Mouse (Mus musculus) adrenal gland, adult (tissue): Measurements from ENCODE around the gene Spaca6.
"Not testable (repeated sequence)": the region's sequence is repeated elsewhere in the genome, so short reads cannot be mapped to it uniquely, and the experiment has no call there.

Source experiments
- DNase-seq, 2 experiments: peaks; one replicate each; pipeline ENCODE4 v3.0.0; 2022 to 2023; ENCODE audit warnings: low spot score in 1 of 2; ENCODE audit not compliant: inconsistent age in 2 of 2

Gene Spaca6

DNA sequence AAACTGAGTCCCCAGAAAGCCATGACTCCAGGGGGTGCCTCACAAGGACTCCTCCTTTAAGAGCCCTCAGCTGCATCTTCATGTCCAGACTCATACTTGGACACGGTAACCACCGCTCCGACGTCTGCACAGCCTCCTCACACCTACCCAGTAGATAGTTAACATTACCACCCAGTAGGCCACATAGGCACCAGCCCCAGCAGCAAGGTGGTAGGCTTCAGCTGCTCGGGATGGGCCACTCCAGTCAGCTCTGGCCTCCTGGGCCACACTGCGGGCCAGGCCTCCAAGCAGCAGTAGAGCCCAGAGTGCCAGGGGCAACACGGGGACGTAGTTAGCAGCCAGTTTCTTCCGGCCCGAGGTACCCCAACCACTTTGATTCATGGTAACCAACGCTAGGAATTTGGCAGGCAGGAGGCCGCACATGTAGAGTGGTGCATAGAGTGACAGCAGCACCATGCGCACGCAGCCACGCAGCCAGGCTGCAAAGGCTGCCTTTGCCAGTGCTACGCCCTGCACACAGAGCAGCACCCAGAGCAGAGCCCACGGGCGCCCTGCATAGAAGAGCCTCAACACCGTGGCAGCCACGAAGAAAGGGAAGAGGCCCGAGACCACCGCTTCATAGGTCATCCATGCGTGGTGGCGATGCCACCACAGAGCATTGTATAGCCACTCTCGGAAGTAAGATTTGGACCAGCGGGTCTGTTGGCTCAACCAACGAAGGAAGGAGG is 16.7 kb downstream of the Spaca6 start:
- no peak for DNase-seq

DNA sequence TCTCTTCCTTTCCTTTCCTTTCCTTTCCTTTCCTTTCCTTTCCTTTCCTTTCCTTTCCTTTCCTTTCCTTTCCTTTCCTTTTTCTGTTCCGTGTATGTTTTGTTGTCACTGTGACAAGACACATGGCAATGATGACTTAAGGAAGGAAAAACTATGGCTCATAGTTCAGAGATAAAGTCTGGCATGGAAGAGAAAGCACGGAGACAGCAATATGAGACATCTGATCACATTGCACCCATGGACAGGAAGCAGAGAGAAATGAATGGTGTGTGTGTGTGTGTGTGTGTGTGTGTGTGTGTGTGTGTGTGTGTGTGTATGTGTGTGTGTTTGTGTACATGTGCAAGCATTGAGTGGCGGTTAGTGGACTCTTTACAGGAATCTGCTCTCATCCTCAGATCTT is 17.6 kb downstream of the Spaca6 start:
- not testable (repeated sequence) for DNase-seq

DNA sequence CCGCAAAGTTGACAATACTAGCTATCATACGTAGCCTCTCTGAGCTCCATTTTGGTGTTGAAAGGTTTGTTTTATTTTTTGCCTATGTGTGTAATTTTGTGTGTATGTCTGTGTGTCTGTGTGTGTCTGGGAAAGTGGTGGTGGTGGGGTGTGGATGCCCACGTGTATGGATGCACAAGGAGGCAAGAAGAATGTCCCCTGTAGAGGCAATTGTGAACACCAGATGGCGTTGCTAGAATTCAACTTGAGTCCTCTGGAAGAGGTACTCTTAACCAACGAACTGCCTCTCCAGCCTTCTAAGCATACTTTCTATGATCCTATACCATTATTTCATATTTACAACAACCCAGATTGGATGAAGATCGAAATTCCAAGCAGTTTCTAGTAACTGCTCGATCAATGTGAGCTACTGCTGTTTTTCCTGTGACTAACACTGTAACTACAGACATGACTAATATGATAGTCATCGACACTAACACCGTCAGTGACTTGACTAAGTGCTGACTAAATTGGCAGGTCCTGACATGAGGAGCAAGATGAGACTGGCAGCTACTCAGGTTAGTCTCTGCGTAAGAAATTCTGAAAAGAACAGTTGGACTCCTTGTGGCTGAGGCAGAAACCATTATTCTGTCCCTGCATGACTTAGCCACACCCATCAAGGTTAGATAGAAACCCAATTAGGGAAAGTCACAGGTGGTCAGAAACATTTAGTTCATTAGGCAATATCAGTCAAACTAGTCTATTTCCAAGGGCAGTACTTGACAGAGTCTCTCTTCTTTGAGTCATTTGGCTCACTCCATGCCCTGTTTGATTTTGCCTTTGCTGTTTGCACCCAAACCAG is 18.4 kb downstream of the Spaca6 start:
- peak in 1 of 2 experiments; percentile 81 for DNase-seq

DNA sequence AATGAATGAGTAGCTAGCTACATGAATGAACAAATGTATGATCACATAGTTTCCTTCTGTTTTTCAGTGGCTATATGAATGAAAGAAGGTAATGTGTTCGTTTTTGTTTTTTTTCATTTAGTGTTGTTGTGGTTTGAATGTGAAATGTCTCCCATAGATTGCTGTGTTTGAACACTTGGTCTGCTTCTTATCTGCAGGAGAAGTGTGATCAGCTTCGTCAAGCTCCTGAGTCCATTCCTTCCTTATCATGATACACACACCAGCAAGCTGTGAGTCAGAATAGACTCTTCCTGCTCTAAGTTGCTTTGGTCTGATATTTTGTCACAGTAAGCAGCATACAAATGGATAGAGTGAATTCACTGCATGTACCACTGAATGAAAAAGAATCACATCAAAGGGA is 22.0 kb downstream of the Spaca6 start:
- no peak for DNase-seq

DNA sequence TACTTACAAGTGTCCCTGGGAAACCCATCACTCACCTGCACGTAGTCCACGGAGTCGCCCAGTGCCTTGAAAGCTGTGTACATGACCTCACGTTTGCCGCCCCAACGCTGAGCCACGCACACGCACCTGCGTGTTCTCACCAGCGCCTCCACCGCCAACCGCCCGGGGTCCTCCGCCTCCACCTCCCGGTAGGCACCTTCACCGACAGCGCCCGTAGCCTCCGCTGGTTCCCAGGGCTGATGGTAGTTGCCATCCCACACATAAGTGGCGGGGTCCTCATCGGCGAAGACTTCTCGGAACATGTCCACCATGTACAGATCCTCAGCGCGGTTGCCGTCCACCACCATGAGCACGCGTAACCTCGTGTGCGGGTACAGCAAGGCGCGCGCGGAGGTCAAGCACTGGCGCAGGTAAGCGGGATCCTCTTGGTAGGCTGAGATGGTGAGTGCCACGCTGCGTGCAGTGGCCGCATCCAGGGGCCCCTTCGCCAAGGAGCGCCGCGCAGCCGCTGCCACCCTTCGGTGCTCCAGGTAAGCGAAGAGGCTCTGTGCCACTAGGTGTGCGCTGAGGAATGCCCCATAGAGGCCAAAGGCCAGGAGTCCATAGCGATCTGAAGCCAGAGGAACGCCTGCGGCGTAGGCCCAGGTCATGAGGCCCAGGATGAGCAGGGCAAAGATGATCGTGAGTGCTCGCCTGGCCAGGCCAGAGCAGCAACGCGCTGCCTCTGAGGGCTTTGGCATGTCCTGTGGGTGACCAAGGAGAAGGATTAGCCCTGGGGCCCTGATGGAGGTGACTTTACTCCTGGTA is 23.2 kb downstream of the Spaca6 start:
- no peak for DNase-seq

DNA sequence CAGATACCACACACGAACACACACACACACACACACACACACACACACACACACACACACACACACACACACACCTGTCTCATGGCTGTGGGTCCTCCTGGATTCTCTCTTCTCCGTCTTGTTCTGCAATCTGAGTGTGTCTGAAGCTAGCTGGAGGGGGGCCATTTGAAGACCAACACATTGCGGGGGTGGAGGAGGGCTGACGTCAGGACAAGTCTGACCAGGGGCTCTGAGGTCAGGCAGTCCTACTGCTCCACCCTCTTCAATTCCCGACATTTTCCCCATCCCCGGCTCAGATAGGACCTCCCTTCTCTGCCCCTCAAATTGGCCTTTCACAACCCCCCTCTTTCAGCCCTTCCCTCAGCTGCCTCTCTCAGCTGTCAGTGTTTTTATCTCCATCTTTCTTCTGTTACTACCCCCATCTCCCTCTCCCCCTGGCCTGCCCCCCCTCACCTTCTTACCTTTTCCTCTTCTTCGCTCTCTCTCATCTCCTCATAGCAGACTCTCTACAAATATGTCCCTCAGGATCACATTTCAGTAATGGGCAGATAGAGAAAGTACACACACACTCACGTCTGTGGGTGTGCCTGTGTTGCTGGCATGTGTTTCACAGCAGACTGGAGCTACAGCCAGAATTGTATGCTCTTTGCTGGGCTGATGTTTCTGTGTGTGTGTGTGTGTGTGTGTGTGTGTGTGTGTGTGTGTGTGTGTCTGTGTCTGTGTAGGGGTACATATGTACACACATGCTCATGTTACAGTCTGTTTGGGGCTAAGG is 28.3 kb downstream of the Spaca6 start, which contains the start of gene Has1:
Gene Has1, minus strand, starts transcription at position 142 of the 775 bp plus-strand sequence.
- DNase-seq, result no peak

DNA sequence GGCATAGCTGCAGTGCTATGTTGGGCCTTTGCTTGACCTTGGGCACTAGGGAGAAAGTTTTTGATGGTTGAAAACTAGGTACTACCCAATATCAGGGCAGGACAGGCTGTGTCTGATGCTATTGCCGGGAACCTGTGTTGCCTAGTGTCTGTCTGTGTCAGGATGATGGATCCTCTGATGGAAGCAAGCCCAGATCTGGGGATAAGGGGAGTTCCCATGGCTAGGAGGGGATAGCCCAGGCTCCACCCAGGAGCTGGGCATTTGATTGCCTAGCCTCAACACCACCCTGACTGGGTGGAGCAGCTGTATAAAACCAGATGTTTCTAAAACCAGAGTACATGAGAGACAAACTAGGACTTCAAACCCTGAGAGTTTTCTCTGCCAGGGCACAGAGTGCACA is 29.7 kb downstream of the Spaca6 start:
- DNase-seq, result no peak

DNA sequence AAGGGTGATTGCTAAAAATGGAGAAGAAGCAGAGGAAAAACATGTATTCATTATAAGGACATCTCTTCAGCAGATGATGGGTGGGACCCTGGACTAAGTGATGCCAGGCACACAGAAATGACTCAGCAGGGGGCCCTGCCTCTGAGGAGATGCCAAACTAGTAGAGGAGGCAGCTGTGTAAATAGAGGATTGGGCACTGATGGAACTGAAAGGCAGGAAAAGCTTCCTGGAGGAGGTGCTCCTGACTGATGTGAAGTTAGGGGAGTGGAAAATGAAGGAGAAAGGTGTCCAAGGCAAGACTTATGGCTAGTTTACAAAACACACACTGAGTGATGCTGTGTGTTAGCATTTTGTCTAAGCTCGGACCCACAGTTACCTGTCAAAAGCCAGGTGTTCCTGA is 30.5 kb downstream of the Spaca6 start:
- no peak for DNase-seq

DNA sequence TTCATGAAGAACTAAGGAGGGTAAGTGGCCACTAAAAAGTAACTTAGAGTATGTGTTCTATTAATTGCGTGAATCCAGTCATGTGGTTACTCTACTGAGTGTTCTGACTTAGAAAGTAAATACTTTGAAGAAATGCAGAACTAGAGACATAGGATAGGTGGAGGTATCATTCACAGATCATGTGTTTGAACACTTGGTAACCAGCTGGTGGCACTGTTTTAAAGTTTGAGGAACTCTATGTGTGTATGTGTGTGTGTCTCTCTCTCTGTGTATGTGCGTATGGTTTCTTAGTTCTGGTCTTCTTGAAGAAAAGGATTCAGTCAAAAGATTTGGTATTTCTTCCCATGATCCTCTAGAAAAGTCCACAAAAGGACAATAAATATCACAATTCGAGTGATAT is 33.2 kb downstream of the Spaca6 start:
- no peak for DNase-seq

DNA sequence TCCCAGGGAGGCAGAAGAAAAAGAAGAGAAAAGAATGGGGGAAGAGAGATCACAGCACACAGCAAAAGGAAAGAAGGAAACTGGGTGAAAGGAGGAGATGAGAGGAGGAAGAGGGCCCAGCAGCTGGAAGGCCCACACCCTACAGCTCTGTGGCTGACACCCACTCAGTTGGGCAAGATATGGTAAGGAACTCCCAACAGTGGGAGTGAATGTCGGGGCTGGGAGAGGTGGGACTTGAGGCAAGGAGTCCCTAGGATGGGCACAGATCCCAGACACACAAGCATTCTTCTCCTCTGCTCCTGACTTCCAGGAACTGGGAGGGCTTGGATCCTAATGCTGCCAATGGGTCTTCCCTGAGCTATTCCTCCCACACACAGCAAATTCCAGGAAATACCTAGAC is 35.4 kb downstream of the Spaca6 start:
- no peak for DNase-seq

DNA sequence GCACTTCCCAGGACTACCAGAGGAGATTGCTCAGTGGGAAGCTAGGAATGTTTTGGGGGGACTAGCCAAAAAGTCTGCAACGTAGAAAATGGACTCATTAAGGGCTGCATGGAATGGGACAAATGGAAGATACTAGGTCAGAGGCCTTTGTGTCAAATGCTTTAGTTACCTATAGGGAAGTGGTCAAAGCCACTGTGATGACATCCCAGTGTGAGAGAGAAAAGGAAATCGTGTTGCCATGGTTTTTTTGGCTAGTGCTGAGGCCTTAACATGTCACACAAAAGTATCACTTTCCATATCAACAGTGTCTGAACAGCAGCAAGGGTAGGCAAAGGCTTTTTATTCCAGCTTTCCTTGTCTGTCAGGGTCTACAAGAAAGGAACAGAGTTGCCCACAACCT is 38.2 kb downstream of the Spaca6 start:
- DNase-seq, result no peak

DNA sequence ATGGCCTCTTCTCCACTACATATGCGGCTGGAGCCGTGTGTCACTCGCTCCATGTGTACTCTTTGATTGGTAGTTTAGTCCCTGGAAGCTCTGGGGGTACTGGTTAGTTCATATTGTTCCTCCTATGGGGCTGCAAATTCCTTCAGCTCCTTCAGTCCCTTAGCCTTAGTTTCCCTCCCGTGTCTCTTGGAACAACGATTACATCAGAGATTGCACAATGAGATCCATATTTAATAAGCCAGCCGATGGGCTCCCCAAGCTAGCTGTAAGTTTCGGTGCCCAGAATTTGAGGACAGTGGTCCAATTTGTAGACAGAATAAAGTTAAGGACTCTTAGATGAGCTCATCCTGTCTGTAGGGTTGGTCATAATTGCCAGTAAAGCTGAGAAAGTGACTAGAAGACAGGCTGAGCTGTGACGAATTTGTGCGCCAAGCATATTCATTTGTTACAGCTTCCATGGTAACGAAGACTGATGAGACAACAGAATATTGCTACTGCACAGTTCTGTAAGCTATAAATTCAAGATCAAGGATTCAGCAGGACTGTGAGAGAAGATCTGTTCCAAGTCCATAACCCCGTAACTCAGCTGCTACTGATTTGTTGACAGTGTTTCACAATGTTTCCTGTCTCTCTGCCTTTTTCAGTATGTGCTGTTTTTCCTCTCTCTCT is 40.0 kb downstream of the Spaca6 start:
- DNase-seq, result peak in 1 of 2 experiments; percentile 48

DNA sequence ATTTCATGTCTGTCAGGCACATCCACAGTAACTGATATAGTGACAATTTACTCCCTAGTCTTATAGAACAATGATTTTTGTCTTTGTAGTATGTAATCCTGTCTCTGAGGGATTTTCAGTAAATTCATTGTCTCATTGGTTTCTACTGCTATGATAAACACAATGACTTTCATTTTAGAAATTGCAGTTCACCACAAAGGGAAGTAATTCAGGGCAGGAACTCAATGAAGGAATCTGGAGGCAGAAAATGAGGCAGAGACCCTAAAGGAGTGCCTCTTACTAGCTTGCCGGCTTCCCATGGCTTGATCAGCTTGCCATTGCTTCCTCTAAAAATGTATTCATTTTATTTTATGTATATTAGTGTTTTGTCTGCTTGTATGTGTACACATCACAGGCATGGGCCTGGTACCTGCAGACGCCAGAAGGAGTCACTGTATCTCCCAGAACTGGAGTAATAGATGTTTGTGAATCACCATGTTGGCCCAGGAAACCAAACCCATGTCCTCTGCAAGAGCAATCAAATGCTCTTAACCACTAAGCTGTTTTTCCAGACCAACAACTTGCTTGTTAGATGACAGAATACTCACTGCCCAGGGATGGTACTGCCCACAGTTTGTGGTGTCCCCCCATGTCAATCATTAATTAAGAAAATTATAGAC is 44.1 kb downstream of the Spaca6 start:
- DNase-seq, result peak in 1 of 2 experiments; percentile 17

DNA sequence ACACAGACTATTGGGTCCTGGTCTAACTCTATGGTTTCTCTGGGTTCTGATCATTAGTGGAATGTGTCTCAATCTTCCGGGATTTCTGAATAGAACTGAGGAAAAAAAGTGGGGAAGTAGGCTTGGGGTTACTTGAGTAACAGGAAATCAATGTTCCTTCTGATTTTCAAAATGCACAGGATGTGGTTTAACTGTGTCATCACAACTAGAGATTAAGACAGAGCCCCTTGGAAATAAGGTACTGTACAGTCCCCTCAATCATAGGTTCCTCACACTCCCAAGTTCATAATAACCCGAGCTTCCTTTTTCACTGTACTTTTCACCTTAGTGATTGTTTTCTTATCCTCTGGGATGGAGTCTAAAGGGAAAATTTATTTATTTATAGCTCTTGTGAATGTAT is 44.7 kb downstream of the Spaca6 start:
- DNase-seq, result peak in 1 of 2 experiments; percentile 22

DNA sequence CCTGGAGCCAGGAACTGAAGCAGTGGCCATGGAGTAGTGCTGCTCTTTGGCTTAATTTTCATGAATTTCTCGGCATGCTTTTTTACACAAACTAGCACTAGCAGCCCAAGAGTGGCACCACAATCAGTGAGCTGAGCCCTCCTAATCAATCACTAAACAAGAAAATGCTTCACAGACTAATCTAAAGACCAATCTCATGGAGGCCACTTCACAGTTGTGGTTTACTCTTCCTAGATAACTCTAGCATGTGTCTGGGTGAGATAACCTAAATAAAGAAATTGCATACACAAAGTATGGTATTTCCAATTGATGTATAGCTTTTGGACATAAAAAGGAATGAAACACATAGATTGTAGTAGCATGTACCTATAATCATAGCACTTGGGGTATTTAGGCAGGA is 52.4 kb downstream of the Spaca6 start:
- no peak for DNase-seq

DNA sequence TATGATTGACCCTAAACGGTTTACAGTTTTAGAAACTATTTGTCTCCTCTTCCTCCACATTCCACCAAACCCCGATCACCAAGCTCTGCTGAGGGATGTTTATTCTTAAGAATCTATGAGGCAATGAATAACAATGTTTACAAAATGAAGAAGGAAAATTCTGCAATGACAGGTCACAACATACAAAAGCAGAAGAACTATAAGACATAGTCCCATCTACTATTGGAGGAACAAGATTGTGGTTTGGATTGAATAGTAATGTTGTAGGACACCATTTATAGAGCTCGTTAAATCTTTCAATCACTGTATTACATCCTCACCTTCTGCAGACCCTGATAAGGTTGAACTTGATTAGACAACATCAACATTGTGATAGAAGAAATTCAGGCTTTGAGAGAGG is 55.7 kb downstream of the Spaca6 start:
- DNase-seq, result no peak

DNA sequence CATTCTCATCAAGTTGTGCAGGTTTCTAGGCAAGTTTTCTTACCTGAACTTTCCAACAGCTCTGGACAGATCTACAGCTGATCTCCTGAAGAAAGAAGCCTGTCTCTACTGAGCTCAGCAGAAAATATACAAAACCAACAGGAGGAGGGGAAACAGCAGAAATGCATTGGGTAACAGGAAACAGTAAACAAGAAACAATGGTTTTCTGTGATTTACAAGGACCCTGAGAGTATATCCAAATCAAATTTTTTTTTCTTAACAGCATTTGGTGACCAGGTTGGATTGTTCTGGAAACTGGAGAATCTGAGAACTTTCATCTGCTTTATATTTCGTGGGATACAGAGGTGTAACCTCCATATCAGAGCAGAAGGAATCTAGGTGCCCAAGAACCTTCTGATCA is 56.9 kb downstream of the Spaca6 start, which contains the start of gene Fpr1:
Gene Fpr1, minus strand, starts transcription at position 101 of the 400 bp plus-strand sequence.
- no peak for DNase-seq

DNA sequence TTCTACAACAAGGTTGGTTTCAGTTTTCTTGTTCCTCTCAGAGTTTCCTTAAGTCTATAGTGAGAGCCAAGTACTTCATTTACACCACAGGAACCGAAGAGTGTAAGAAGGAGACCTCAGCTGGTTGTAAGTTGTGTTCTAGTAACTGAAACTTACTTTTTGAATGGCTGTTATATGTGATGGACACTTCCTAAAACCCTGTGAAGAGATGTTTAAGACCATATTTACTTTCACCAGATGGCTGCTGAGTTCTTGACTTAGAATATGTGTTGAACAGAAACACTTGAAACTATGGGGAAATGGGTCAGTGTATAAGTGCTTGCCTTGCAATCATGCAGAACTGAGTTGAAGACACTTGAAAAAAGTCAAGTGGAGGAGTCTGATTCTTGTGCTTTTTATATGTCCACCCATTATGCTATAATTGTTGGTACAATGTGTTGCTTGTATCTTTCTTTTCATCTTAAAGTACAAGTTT is 60.9 kb downstream of the Spaca6 start, which contains the start of the genes Fpr2 and Fpr3:
Gene Fpr2, plus strand, starts transcription at position 51 of the 475 bp plus-strand sequence.
Gene Fpr3, plus strand, starts transcription at position 79 of the 475 bp plus-strand sequence.
- no peak for DNase-seq

DNA sequence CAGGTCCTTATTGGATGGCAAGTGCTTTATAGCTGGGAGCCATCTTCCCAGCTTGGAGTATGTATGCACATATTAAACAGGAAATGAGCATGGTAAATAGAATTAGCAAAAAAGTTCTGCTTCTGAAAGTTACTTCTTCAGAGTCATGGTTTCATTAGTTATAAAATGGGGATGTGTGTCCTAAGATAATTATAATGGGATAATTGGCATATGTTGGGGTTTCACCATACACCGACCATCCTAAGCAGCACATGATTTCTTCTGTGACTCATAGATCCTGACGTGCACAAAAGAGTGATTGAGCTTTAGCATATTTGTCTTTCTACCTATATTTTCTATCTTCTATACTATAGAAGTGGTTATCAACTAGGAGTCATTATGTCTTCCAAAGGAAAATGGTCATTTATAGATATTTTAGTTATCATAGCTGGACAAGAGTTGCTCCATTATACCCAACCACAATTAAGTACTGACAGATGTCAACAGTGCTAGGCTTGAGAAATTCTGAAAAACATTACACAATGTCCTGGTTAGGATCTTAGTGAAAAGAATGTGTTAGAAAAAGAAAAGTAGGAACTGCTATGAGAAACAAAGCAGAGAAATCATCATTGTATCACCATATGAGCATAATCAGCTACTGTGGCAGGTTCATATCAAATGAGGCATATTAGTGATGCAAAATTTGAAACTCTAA is 62.9 kb downstream of the Spaca6 start:
- DNase-seq, result no peak
